Mouse (Mus musculus): ENCODE measurements around the gene Usp47.

The Usp47 gene

GRCm38 (mm10) chr7:112121866-112122500 lies 98.7 kb downstream of the Usp47 start:
- no peak for DNase-seq (ENCODE audit: low spot score)

- DNase-seq (ENCODE audit: low spot score), result no peak
These were observed 100.3 kb downstream of the Usp47 start for GRCm38 (mm10) chr7:112123612-112124011.

- no peak for DNase-seq (ENCODE audit: low spot score)
These were observed 102.4 kb downstream of the Usp47 start for GRCm38 (mm10) chr7:112125625-112126260.

- DNase-seq (ENCODE audit: low spot score), result no peak
These were observed 103.9 kb downstream of the Usp47 start for GRCm38 (mm10) chr7:112127085-112127637.

GRCm38 (mm10) chr7:112127954-112128353 lies 104.7 kb downstream of the Usp47 start:
- no peak for DNase-seq (ENCODE audit: low spot score)

GRCm38 (mm10) chr7:112128810-112129209 lies 105.5 kb downstream of the Usp47 start:
- peak; percentile 11 for DNase-seq (ENCODE audit: low spot score)

GRCm38 (mm10) chr7:112129851-112130250 lies 106.5 kb downstream of the Usp47 start:
- DNase-seq (ENCODE audit: low spot score), result no peak

GRCm38 (mm10) chr7:112130660-112131059 lies 107.4 kb downstream of the Usp47 start:
- no peak for DNase-seq (ENCODE audit: low spot score)

GRCm38 (mm10) chr7:112132005-112132404 lies 108.7 kb downstream of the Usp47 start:
- DNase-seq (ENCODE audit: low spot score), result no peak

- no peak for DNase-seq (ENCODE audit: low spot score)
These were observed 110.0 kb downstream of the Usp47 start for GRCm38 (mm10) chr7:112133277-112133676.

GRCm38 (mm10) chr7:112135161-112135560 lies 111.9 kb downstream of the Usp47 start:
- no peak for DNase-seq (ENCODE audit: low spot score)

GRCm38 (mm10) chr7:112136537-112136936 lies 113.2 kb downstream of the Usp47 start:
- no peak for DNase-seq (ENCODE audit: low spot score)

- no peak for DNase-seq (ENCODE audit: low spot score)
These were observed 114.8 kb downstream of the Usp47 start for GRCm38 (mm10) chr7:112138168-112138508.

GRCm38 (mm10) chr7:112138509-112139405 lies 115.5 kb downstream of the Usp47 start:
- DNase-seq (ENCODE audit: low spot score), result no peak

- no peak for DNase-seq (ENCODE audit: low spot score)
These were observed 117.4 kb downstream of the Usp47 start for GRCm38 (mm10) chr7:112140725-112141124.

- no peak for DNase-seq (ENCODE audit: low spot score)
These were observed 119.3 kb downstream of the Usp47 start for GRCm38 (mm10) chr7:112142616-112143015.

- peak; percentile 41 for DNase-seq (ENCODE audit: low spot score)
These were observed 119.8 kb downstream of the Usp47 start for GRCm38 (mm10) chr7:112143090-112143500.

GRCm38 (mm10) chr7:112143978-112144377 lies 120.7 kb downstream of the Usp47 start:
- DNase-seq (ENCODE audit: low spot score), result no peak

GRCm38 (mm10) chr7:112144646-112145179 lies 121.4 kb downstream of the Usp47 start:
- DNase-seq (ENCODE audit: low spot score), result no peak

GRCm38 (mm10) chr7:112147979-112148378 lies 124.7 kb downstream of the Usp47 start:
- DNase-seq (ENCODE audit: low spot score), result no peak

GRCm38 (mm10) chr7:112149113-112149512 lies 125.8 kb downstream of the Usp47 start:
- DNase-seq (ENCODE audit: low spot score), result no peak

GRCm38 (mm10) chr7:112154445-112154844 lies 131.1 kb downstream of the Usp47 start:
- DNase-seq (ENCODE audit: low spot score), result no peak

Measured in yolk sac, embryonic 10.5 days (tissue).